Mouse (Mus musculus) intestine, embryonic 15.5 days (tissue): ENCODE data around the gene Iqgap2. TPM values are rescaled to one million over a fixed set of nuclear protein-coding genes. Genes with fewer than 3 reads are reported as not detected.

Experiments used
- ATAC-seq: fragments of 200-750 bp; cut with Nextera tagmentation; 2 replicates; pipeline ENCODE4 v1.8.0; 2017; ENCODE audit warnings: moderate TSS enrichment, moderate library complexity
- H3K27ac ChIP-seq: fragments of 300-500 bp; sonication (generic); 2 replicates; pipeline ENCODE4 v1.5.1; 2015; ENCODE audit warnings: mild to moderate bottlenecking, inconsistent platforms
- H3K27me3 ChIP-seq: fragments of 300-500 bp; sonication (generic); replicated peaks from 2 replicates; pipeline ENCODE4 v1.6.1; 2015; ENCODE audit warnings: inconsistent platforms
- H3K36me3 ChIP-seq: fragments of 300-500 bp; sonication (generic); 2 replicates; pipeline ENCODE4 v1.6.1; 2015; ENCODE audit warnings: inconsistent platforms
- H3K4me1 ChIP-seq: fragments of 300-500 bp; sonication (generic); replicated peaks from 2 replicates; pipeline ENCODE4 v1.6.1; 2015; ENCODE audit warnings: inconsistent platforms
- H3K4me2 ChIP-seq: fragments of 300-500 bp; sonication (generic); replicated peaks from 2 replicates; pipeline ENCODE4 v1.6.1; 2015; ENCODE audit warnings: mild to moderate bottlenecking, inconsistent platforms
- H3K4me3 ChIP-seq: fragments of 300-500 bp; sonication (generic); replicated peaks from 2 replicates; pipeline ENCODE4 v1.5.1; 2015; ENCODE audit warnings: inconsistent platforms
- H3K9ac ChIP-seq: fragments of 300-500 bp; sonication (generic); 2 replicates; pipeline ENCODE4 v1.6.1; 2015; ENCODE audit warnings: inconsistent platforms
- H3K9me3 ChIP-seq: fragments of 300-500 bp; sonication (generic); 2 replicates; pipeline ENCODE4 v1.6.1; 2016; ENCODE audit warnings: inconsistent platforms
- WGBS: fragments of 180-500 bp; shearing (Covaris S2); methylation state at CpG from one replicate; pipeline ENCODE4 v1.1.7; 2015; 5-methylcytosine and 5-hydroxymethylcytosine counted together
- polyA plus RNA-seq: library from polyadenylated mRNA; unstranded; fragments of >200 nt; fragmentation: Nextera tagmentation; extraction: Ambion mirVana; gene quantifications from 2 replicates; pipeline ENCODE4 v1.2.1, GENCODE M21; 2015

The Iqgap2 gene
- polyA plus RNA-seq, 1 experiment from 2014 or later: 27.3 TPM

GRCm38 (mm10) chr13:95715356-95715755, 176.4 kb downstream of the Iqgap2 start:
- ATAC-seq: no peak
- Histone ChIP-seq H3K9ac (no peak overlapping the region), H3K4me3 (no peak overlapping the region), H3K9me3 (no peaks in the 10 kb centered on the region), H3K4me1 (no peaks in the 10 kb centered on the region), H3K4me2 (no peak overlapping the region), H3K27ac (no peak overlapping the region), H3K27me3 (no peaks in the 10 kb centered on the region), H3K36me3 (no peaks in the 10 kb centered on the region)
- WGBS: 76% methylated on average over 4 of the region's 4 CpGs

GRCm38 (mm10) chr13:95714271-95714975, 177.3 kb downstream of the Iqgap2 start:
- Histone ChIP-seq H3K36me3 (no peaks in the 10 kb centered on the region), H3K27ac (no peak overlapping the region), H3K27me3 (no peaks in the 10 kb centered on the region), H3K4me2 (no peak overlapping the region), H3K9me3 (no peaks in the 10 kb centered on the region), H3K4me3 (no peak overlapping the region), H3K4me1 (no peaks in the 10 kb centered on the region), H3K9ac (no peak overlapping the region)
- 61% methylated on average over 3 of the region's 3 CpGs for WGBS
- no peak for ATAC-seq

- H3K27me3 ChIP-seq: no peaks in the 10 kb centered on the region
- WGBS: 82% methylated on average over 9 of the region's 9 CpGs
- no peak overlapping the region for H3K27ac ChIP-seq
- H3K9me3 ChIP-seq: no peaks in the 10 kb centered on the region
- H3K9ac ChIP-seq: no peak overlapping the region
- no peak for ATAC-seq
- H3K4me3 ChIP-seq: no peak overlapping the region
- 0 out of 2 replicates have a peak, but pooled peaks cover 2% of the 10 kb centered on the region for H3K36me3 ChIP-seq
- no peaks in the 10 kb centered on the region for H3K4me1 ChIP-seq
- no peak overlapping the region for H3K4me2 ChIP-seq
Observed at GRCm38 (mm10) chr13:95712570-95713268, 179.0 kb downstream of the Iqgap2 start.

GRCm38 (mm10) chr13:95712054-95712453, 179.7 kb downstream of the Iqgap2 start:
- Histone ChIP-seq H3K4me3 (no peak overlapping the region), H3K27me3 (no peaks in the 10 kb centered on the region), H3K4me1 (no peaks in the 10 kb centered on the region), H3K36me3 (0 out of 2 replicates have a peak, but pooled peaks cover 2% of the 10 kb centered on the region), H3K9ac (no peak overlapping the region), H3K9me3 (no peaks in the 10 kb centered on the region), H3K27ac (no peak overlapping the region), H3K4me2 (no peak overlapping the region)
- ATAC-seq: no peak

- ATAC-seq: peak; percentile 75
- Histone ChIP-seq H3K4me1 (no peaks in the 10 kb centered on the region), H3K9ac (no peak overlapping the region), H3K4me2 (no peak overlapping the region), H3K27ac (no peak overlapping the region), H3K9me3 (no peaks in the 10 kb centered on the region), H3K4me3 (no peak overlapping the region), H3K27me3 (no peaks in the 10 kb centered on the region), H3K36me3 (peaks cover 2% of the 10 kb centered on the region; the same call in 1 of the 2 replicates)
- 78% methylated on average over 6 of the region's 6 CpGs for WGBS
Observed at GRCm38 (mm10) chr13:95705589-95705988, 186.1 kb downstream of the Iqgap2 start.

GRCm38 (mm10) chr13:95703376-95703775, 188.3 kb downstream of the Iqgap2 start:
- Histone ChIP-seq H3K4me3 (no peak overlapping the region), H3K36me3 (peaks cover 2% of the 10 kb centered on the region; the same call in 1 of the 2 replicates), H3K9me3 (no peaks in the 10 kb centered on the region), H3K27me3 (no peaks in the 10 kb centered on the region), H3K9ac (no peak overlapping the region), H3K4me1 (no peaks in the 10 kb centered on the region), H3K27ac (no peak overlapping the region), H3K4me2 (no peak overlapping the region)
- WGBS: 65% methylated on average over 5 of the region's 5 CpGs
- no peak for ATAC-seq

- H3K27ac ChIP-seq: no peak overlapping the region
- no peaks in the 10 kb centered on the region for H3K9me3 ChIP-seq
- H3K9ac ChIP-seq: no peak overlapping the region
- no peak overlapping the region for H3K4me2 ChIP-seq
- no peak overlapping the region for H3K4me3 ChIP-seq
- 34% methylated on average over 6 of the region's 6 CpGs for WGBS
- no peaks in the 10 kb centered on the region; the same call in 1 of the 2 replicates for H3K36me3 ChIP-seq
- no peak for ATAC-seq
- H3K27me3 ChIP-seq: no peaks in the 10 kb centered on the region
- no peaks in the 10 kb centered on the region for H3K4me1 ChIP-seq
Observed at GRCm38 (mm10) chr13:95697874-95698273, 193.8 kb downstream of the Iqgap2 start.

- ATAC-seq: no peak
- Histone ChIP-seq H3K4me2 (no peak within 1 kb of the TSS), H3K4me1 (no peaks in the 10 kb centered on the region), H3K27me3 (no peaks in the 10 kb centered on the region), H3K9ac (no peak within 1 kb of the TSS), H3K4me3 (no peak within 1 kb of the TSS), H3K36me3 (no peaks in the 10 kb centered on the region), H3K9me3 (no peaks in the 10 kb centered on the region), H3K27ac (no peak within 1 kb of the TSS)
- 59% methylated on average over 4 of the region's 4 CpGs for WGBS
Observed at GRCm38 (mm10) chr13:95696654-95697163, 195.0 kb downstream of the Iqgap2 start, which contains the start of gene F2rl2. Gene F2rl2 (plus strand): TSS chr13:95696853.

- ATAC-seq: no peak
- no peaks in the 10 kb centered on the region for H3K27me3 ChIP-seq
- no peak overlapping the region for H3K4me2 ChIP-seq
- no peak overlapping the region for H3K27ac ChIP-seq
- H3K9me3 ChIP-seq: no peaks in the 10 kb centered on the region
- H3K4me3 ChIP-seq: no peak overlapping the region
- no peaks in the 10 kb centered on the region for H3K4me1 ChIP-seq
- H3K36me3 ChIP-seq: no peaks in the 10 kb centered on the region
- no peak overlapping the region for H3K9ac ChIP-seq
- WGBS: 97% methylated on average over 9 of the region's 9 CpGs
Observed at GRCm38 (mm10) chr13:95696120-95696653, 195.5 kb downstream of the Iqgap2 start.

GRCm38 (mm10) chr13:95692201-95692600, 199.5 kb downstream of the Iqgap2 start:
- no peaks in the 10 kb centered on the region for H3K27me3 ChIP-seq
- no peaks in the 10 kb centered on the region for H3K9me3 ChIP-seq
- 70% methylated on average over 8 of the region's 8 CpGs for WGBS
- H3K9ac ChIP-seq: no peak overlapping the region
- H3K36me3 ChIP-seq: no peaks in the 10 kb centered on the region
- no peak overlapping the region for H3K4me3 ChIP-seq
- no peak overlapping the region for H3K27ac ChIP-seq
- no peaks in the 10 kb centered on the region for H3K4me1 ChIP-seq
- H3K4me2 ChIP-seq: no peak overlapping the region
- no peak for ATAC-seq

- no peaks in the 10 kb centered on the region for H3K27me3 ChIP-seq
- no peak overlapping the region for H3K9ac ChIP-seq
- H3K36me3 ChIP-seq: no peaks in the 10 kb centered on the region
- no peak overlapping the region for H3K4me2 ChIP-seq
- 86% methylated on average over 1 of the region's 1 CpGs for WGBS
- H3K27ac ChIP-seq: no peak overlapping the region
- no peak; the same call in 1 of the 2 replicates for ATAC-seq
- H3K4me3 ChIP-seq: no peak overlapping the region
- no peaks in the 10 kb centered on the region for H3K9me3 ChIP-seq
- no peaks in the 10 kb centered on the region for H3K4me1 ChIP-seq
Observed at GRCm38 (mm10) chr13:95688576-95688975, 203.1 kb downstream of the Iqgap2 start.

- Histone ChIP-seq H3K9ac (no peak overlapping the region), H3K4me1 (no peaks in the 10 kb centered on the region), H3K27ac (no peak overlapping the region), H3K4me3 (no peak overlapping the region), H3K4me2 (no peak overlapping the region), H3K36me3 (no peaks in the 10 kb centered on the region), H3K9me3 (no peaks in the 10 kb centered on the region), H3K27me3 (no peaks in the 10 kb centered on the region)
- WGBS: 71% methylated on average over 5 of the region's 5 CpGs
- no peak for ATAC-seq
Observed at GRCm38 (mm10) chr13:95685736-95686135, 206.0 kb downstream of the Iqgap2 start.
